Mouse (Mus musculus): ENCODE data around the gene Fancd2. TPM values are rescaled to one million over a fixed set of nuclear protein-coding genes. Genes with fewer than 3 reads are reported as not detected.

Fancd2 gene
- total and polyA plus RNA-seq, 2 experiments = 0.18 to 0.22 TPM

GRCm38 (mm10) chr6:113615489-113615888 lies 84.0 kb downstream of the Fancd2 start:
- Histone ChIP-seq H3K4me1 (ENCODE audit: control insufficient read depth, insufficient read depth, low read length) (no peaks in the 10 kb centered on the region), H3K36me3 (ENCODE audit: control insufficient read depth, insufficient read depth, low read length) (peaks cover 11% of the 10 kb centered on the region; the same call in 1 of the 2 replicates), H3K27ac (replicated peaks; ENCODE audit: insufficient read depth, low read depth, low read length) (no peak overlapping the region), H3K27me3 (ENCODE audit: control insufficient read depth, insufficient read depth, low read length) (no peaks in the 10 kb centered on the region), H3K9ac (ENCODE audit: low read depth, low read length) (no peak overlapping the region), H3K4me3 (ENCODE audit: insufficient read depth, low read depth, low read length) (no peak overlapping the region), H3K79me2 (ENCODE audit: control insufficient read depth, insufficient read depth, low read length) (peaks cover 4% of the 10 kb centered on the region; the same call in 1 of the 2 replicates)
- 96% methylated on average over 4 of the region's 4 CpGs for WGBS
- DNase-seq (ENCODE audit: extremely low read depth, low read depth, low spot score) = no peak
- TF ChIP-seq CTCF (IDR thresholded peaks at IDR 0.05; ENCODE audit: low read depth, low read length) (no peak), POLR2A (IDR thresholded peaks at IDR 0.05; ENCODE audit: extremely low read depth, insufficient read depth, low read length) (no peak)

GRCm38 (mm10) chr6:113623386-113623785 lies 91.9 kb downstream of the Fancd2 start:
- peak overlapping the region; percentile 38; the same call in 1 of the 2 replicates for H3K9ac ChIP-seq (ENCODE audit: low read depth, low read length)
- peaks cover 7% of the 10 kb centered on the region; the same call in 1 of the 2 replicates for H3K79me2 ChIP-seq (ENCODE audit: control insufficient read depth, insufficient read depth, low read length)
- peak overlapping the region; percentile 55 for H3K4me3 ChIP-seq (ENCODE audit: insufficient read depth, low read depth, low read length)
- peak overlapping the region; percentile 43; the same call in 1 of the 2 replicates for H3K27ac ChIP-seq (replicated peaks; ENCODE audit: insufficient read depth, low read depth, low read length)
- peaks cover 5% of the 10 kb centered on the region; the same call in 1 of the 2 replicates for H3K36me3 ChIP-seq (ENCODE audit: control insufficient read depth, insufficient read depth, low read length)
- TF ChIP-seq POLR2A (IDR thresholded peaks at IDR 0.05; ENCODE audit: extremely low read depth, insufficient read depth, low read length) (no peak), CTCF (IDR thresholded peaks at IDR 0.05; ENCODE audit: low read depth, low read length) (no peak)
- DNase-seq (ENCODE audit: extremely low read depth, low read depth, low spot score) = no peak
- 55% methylated on average over 5 of the region's 5 CpGs for WGBS
- peaks cover 6% of the 10 kb centered on the region; the same call in 1 of the 2 replicates for H3K4me1 ChIP-seq (ENCODE audit: control insufficient read depth, insufficient read depth, low read length)
- no peaks in the 10 kb centered on the region for H3K27me3 ChIP-seq (ENCODE audit: control insufficient read depth, insufficient read depth, low read length)

GRCm38 (mm10) chr6:113623941-113624751 lies 92.7 kb downstream of the Fancd2 start, which contains the start of gene Vhl:
Gene Vhl (plus strand): TSS chr6:113623959.
- Histone ChIP-seq H3K9ac (ENCODE audit: low read depth, low read length) (peak within 1 kb of the TSS; percentile 72), H3K79me2 (ENCODE audit: control insufficient read depth, insufficient read depth, low read length) (peaks cover 7% of the 10 kb centered on the region; the same call in 1 of the 2 replicates), H3K4me1 (ENCODE audit: control insufficient read depth, insufficient read depth, low read length) (peaks cover 6% of the 10 kb centered on the region; the same call in 1 of the 2 replicates), H3K4me3 (ENCODE audit: insufficient read depth, low read depth, low read length) (peak within 1 kb of the TSS; percentile 72), H3K36me3 (ENCODE audit: control insufficient read depth, insufficient read depth, low read length) (peaks cover 5% of the 10 kb centered on the region; the same call in 1 of the 2 replicates), H3K27me3 (ENCODE audit: control insufficient read depth, insufficient read depth, low read length) (no peaks in the 10 kb centered on the region), H3K27ac (replicated peaks; ENCODE audit: insufficient read depth, low read depth, low read length) (peak within 1 kb of the TSS; percentile 50)
- DNase-seq (ENCODE audit: extremely low read depth, low read depth, low spot score) = peak; percentile 73
- TF ChIP-seq CTCF (IDR thresholded peaks at IDR 0.05; ENCODE audit: low read depth, low read length) (no peak), POLR2A (IDR thresholded peaks at IDR 0.05; ENCODE audit: extremely low read depth, insufficient read depth, low read length) (0 out of 2 replicates have a peak, but pooled peaks have one; percentile 43)
- under 1% methylated on average over 76 of the region's 76 CpGs for WGBS

GRCm38 (mm10) chr6:113624989-113625770 lies 93.7 kb downstream of the Fancd2 start:
- Histone ChIP-seq H3K4me3 (ENCODE audit: insufficient read depth, low read depth, low read length) (peak overlapping the region; percentile 72; the same call in 1 of the 2 replicates), H3K27ac (replicated peaks; ENCODE audit: insufficient read depth, low read depth, low read length) (no peak overlapping the region)
- whole genome bisulfite sequencing = 39% methylated on average over 5 of the region's 5 CpGs

GRCm38 (mm10) chr6:113630322-113630721 lies 98.8 kb downstream of the Fancd2 start:
- no peak for TF ChIP-seq CTCF (IDR thresholded peaks at IDR 0.05; ENCODE audit: low read depth, low read length)
- no peak for TF ChIP-seq POLR2A (IDR thresholded peaks at IDR 0.05; ENCODE audit: extremely low read depth, insufficient read depth, low read length)
- DNase-seq (ENCODE audit: extremely low read depth, low read depth, low spot score) = no peak
- Histone ChIP-seq H3K4me1 (ENCODE audit: control insufficient read depth, insufficient read depth, low read length) (no peaks in the 10 kb centered on the region), H3K79me2 (ENCODE audit: control insufficient read depth, insufficient read depth, low read length) (peaks cover 5% of the 10 kb centered on the region; the same call in 1 of the 2 replicates), H3K4me3 (ENCODE audit: insufficient read depth, low read depth, low read length) (no peak overlapping the region), H3K27ac (replicated peaks; ENCODE audit: insufficient read depth, low read depth, low read length) (no peak overlapping the region), H3K9ac (ENCODE audit: low read depth, low read length) (no peak overlapping the region), H3K36me3 (ENCODE audit: control insufficient read depth, insufficient read depth, low read length) (peaks cover 13% of the 10 kb centered on the region), H3K27me3 (ENCODE audit: control insufficient read depth, insufficient read depth, low read length) (no peaks in the 10 kb centered on the region)
- whole genome bisulfite sequencing = 79% methylated on average over 5 of the region's 5 CpGs

More at GRCm38 (mm10) chr6:113624989-113625770, 93.7 kb downstream of the Fancd2 start:
- peaks cover 7% of the 10 kb centered on the region; the same call in 1 of the 2 replicates for H3K79me2 ChIP-seq (ENCODE audit: control insufficient read depth, insufficient read depth, low read length)
- peaks cover 6% of the 10 kb centered on the region; the same call in 1 of the 2 replicates for H3K4me1 ChIP-seq (ENCODE audit: control insufficient read depth, insufficient read depth, low read length)
- TF ChIP-seq CTCF (IDR thresholded peaks at IDR 0.05; ENCODE audit: low read depth, low read length) (no peak), POLR2A (IDR thresholded peaks at IDR 0.05; ENCODE audit: extremely low read depth, insufficient read depth, low read length) (no peak)
- H3K9ac ChIP-seq (ENCODE audit: low read depth, low read length) = peak overlapping the region; percentile 72; the same call in 1 of the 2 replicates
- DNase-seq (ENCODE audit: extremely low read depth, low read depth, low spot score) = no peak
- no peaks in the 10 kb centered on the region for H3K27me3 ChIP-seq (ENCODE audit: control insufficient read depth, insufficient read depth, low read length)
- peaks cover 8% of the 10 kb centered on the region for H3K36me3 ChIP-seq (ENCODE audit: control insufficient read depth, insufficient read depth, low read length)

Data from liver, adult 2 months (tissue).